Mouse (Mus musculus) liver, embryonic 16.5 days (tissue): ENCODE results near the gene Scn3a. TPM values are rescaled to one million over a fixed set of nuclear protein-coding genes. Genes with fewer than 3 reads are reported as not detected.
A peak's percentile ranks its signal among the peaks of the same experiment; 100 is the strongest.

ENCODE experiments used
- ATAC-seq: fragments of 200-750 bp; cut with Nextera tagmentation; 2 replicates; pipeline ENCODE4 v1.8.0; 2017; ENCODE audit warnings: low read depth, mild to moderate bottlenecking, moderate number of reproducible peaks, moderate library complexity
- H3K27ac ChIP-seq: fragments of 300-500 bp; sonication (generic); 2 replicates; pipeline ENCODE4 v1.5.1; 2014; ENCODE audit warnings: mild to moderate bottlenecking, low read length
- H3K27me3 ChIP-seq: fragments of 300-500 bp; sonication (generic); 2 replicates; pipeline ENCODE4 v1.6.1; 2014; ENCODE audit warnings: low read depth, low read length, mixed read lengths; ENCODE audit not compliant: control insufficient read depth, insufficient read depth
- H3K36me3 ChIP-seq: fragments of 300-500 bp; sonication (generic); 2 replicates; pipeline ENCODE4 v1.6.1; 2014; ENCODE audit warnings: mild to moderate bottlenecking; ENCODE audit not compliant: control insufficient read depth, insufficient read depth
- H3K4me1 ChIP-seq: fragments of 300-500 bp; sonication (generic); 2 replicates; pipeline ENCODE4 v1.6.1; 2014; ENCODE audit warnings: low read depth, low read length, mixed read lengths; ENCODE audit not compliant: control insufficient read depth
- H3K4me2 ChIP-seq: fragments of 300-500 bp; sonication (generic); 2 replicates; pipeline ENCODE4 v1.6.1; 2014; ENCODE audit warnings: low read depth, low read length, mixed read lengths
- H3K4me3 ChIP-seq: fragments of 300-500 bp; sonication (generic); 2 replicates; pipeline ENCODE4 v1.5.1; 2014; ENCODE audit warnings: low read depth, mild to moderate bottlenecking, low read length
- H3K9ac ChIP-seq: fragments of 300-500 bp; sonication (generic); 2 replicates; pipeline ENCODE4 v1.6.1; 2014; ENCODE audit warnings: low read depth, low read length
- H3K9me3 ChIP-seq: fragments of 300-500 bp; sonication (generic); replicated peaks from 2 replicates; pipeline ENCODE4 v1.6.1; 2016; ENCODE audit warnings: low read length; ENCODE audit not compliant: control insufficient read depth
- WGBS: fragments of 180-500 bp; shearing (Covaris S2); extraction: QIAGEN DNeasy Blood & Tissue Kit; methylation state at CpG from one replicate; pipeline ENCODE4 v1.1.7; 2014; ENCODE audit not compliant: insufficient replicate concordance; 5-methylcytosine and 5-hydroxymethylcytosine counted together
- polyA plus RNA-seq: library from polyadenylated mRNA; unstranded; fragments of >200 nt; fragmentation: Nextera tagmentation; extraction: Ambion mirVana; gene quantifications from 2 replicates; pipeline ENCODE4 v1.2.1, GENCODE M21; 2015

Scn3a gene
- polyA plus RNA-seq, 1 experiment from 2014 or later, result 0.24 TPM

DNA sequence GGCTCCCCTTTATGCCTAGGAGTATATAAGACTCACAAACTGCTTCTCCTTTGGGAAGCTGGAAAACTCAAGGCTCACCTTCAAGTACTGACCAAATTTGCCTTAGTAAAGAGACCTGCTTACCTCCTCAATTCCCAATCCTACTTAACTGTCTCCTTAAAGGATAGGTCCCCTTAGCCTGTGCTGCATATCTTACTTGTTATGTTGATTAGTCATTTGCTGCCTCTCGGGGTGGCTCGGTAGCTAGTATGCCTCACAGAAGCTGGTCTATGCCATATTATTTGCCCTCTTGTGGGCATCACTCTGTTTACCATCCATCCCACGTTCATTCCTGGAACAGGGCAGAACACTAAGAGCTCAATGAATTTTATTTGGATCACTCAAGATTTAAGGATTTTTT, 14.7 kb downstream of the Scn3a start:
- 60% methylated on average over 3 of the region's 3 CpGs for WGBS
- ATAC-seq, result no peak

DNA sequence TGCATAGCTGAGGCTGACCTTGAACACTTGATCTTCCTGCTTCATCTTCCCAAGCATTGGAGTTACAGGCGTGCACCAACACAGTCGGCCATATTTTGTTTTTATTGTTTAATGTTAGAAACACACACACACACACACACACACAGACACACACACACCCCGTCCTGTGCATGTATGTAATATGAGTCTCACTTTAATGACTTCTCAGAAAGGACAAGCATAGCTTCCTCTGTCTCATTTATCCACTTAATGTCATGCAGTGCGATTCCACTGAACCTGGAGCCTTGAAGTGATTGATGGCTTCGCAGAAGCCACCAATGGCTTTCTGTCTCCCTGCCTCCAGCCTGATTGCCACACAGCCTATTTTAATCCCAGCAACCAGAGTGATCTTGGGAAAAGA, 15.2 kb downstream of the Scn3a start:
- Histone ChIP-seq H3K36me3 (no peaks in the 10 kb centered on the region), H3K4me2 (no peak overlapping the region), H3K4me3 (no peak overlapping the region), H3K27me3 (no peaks in the 10 kb centered on the region), H3K9ac (no peak overlapping the region), H3K9me3 (no peaks in the 10 kb centered on the region), H3K27ac (no peak overlapping the region), H3K4me1 (no peaks in the 10 kb centered on the region)
- 51% methylated on average over 5 of the region's 5 CpGs for WGBS
- ATAC-seq, result no peak

More for the DNA sequence above, 14.7 kb downstream of the Scn3a start:
- no peak overlapping the region for H3K4me3 ChIP-seq
- H3K9ac ChIP-seq, result no peak overlapping the region
- no peaks in the 10 kb centered on the region for H3K36me3 ChIP-seq
- H3K4me2 ChIP-seq, result no peak overlapping the region
- no peaks in the 10 kb centered on the region for H3K27me3 ChIP-seq
- no peaks in the 10 kb centered on the region for H3K4me1 ChIP-seq
- no peaks in the 10 kb centered on the region for H3K9me3 ChIP-seq
- H3K27ac ChIP-seq, result no peak overlapping the region

DNA sequence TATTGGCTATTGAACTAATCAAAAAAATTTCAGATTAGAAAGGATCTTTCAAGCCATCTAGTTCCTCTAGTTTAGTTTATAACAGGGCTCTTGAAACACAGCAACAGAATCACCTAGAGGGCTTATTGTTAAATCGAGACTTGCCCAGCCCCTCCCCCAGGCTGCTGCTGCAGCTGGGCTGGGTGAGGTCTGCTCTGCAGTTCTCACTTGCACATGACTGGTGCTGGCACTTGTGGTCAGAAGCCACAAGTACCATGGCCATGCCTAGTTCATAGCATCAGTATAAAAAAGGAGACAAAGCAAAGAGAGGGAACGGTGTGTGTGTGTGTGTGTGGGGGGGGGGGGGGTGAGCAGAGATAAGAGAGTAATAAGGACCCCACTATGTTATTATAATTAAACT, 15.7 kb downstream of the Scn3a start:
- Histone ChIP-seq H3K4me3 (no peak overlapping the region), H3K27me3 (no peaks in the 10 kb centered on the region), H3K9ac (no peak overlapping the region), H3K4me1 (no peaks in the 10 kb centered on the region), H3K36me3 (no peaks in the 10 kb centered on the region), H3K4me2 (no peak overlapping the region), H3K27ac (no peak overlapping the region), H3K9me3 (no peaks in the 10 kb centered on the region)
- no peak for ATAC-seq
- 5% methylated on average over 2 of the region's 2 CpGs for WGBS

DNA sequence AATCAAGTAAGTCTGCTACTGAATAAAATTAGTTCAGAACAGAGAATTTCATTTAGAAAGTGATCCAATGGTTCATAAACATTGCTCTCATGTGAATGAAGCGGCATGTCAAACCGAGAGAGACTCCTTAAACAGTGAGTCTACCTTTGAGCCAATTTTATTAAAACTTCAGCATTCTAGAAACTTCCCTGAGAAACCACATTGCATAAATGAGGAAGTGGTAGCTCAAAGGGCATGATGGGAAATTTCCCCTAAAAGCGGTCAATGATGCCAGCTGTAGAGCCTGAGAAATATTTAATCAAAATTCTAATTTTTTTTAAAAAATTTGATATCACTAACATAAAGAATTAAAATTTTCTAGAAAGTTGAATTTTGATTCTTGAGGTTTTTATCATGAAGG, 16.9 kb downstream of the Scn3a start:
- WGBS, result 59% methylated on average over 3 of the region's 3 CpGs
- no peaks in the 10 kb centered on the region for H3K9me3 ChIP-seq
- ATAC-seq, result no peak

DNA sequence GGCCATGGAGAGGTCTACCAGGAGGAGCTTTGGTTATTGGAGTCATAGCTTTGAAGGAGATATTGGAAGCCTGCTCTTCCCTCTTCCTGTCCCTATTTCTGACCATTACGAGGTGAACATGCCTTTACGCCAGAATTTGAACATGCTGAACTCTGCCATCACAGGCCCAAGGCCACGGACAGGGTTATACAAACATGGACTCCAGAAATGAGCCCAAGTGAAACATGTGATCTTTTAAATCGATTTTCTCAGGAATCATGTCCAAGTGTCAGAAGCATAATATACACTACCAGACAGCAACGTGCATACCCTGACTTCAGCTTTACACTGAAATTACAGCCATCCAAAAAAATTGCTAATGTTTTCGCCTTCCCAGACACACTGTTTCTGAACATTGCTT, 18.8 kb downstream of the Scn3a start:
- peak; percentile 64 for ATAC-seq
- H3K9ac ChIP-seq, result no peak overlapping the region
- H3K27ac ChIP-seq, result no peak overlapping the region
- H3K4me1 ChIP-seq, result no peaks in the 10 kb centered on the region
- no peaks in the 10 kb centered on the region for H3K36me3 ChIP-seq
- 58% methylated on average over 6 of the region's 6 CpGs for WGBS
- H3K9me3 ChIP-seq, result no peaks in the 10 kb centered on the region
- H3K4me3 ChIP-seq, result no peak overlapping the region
- H3K4me2 ChIP-seq, result no peak overlapping the region
- H3K27me3 ChIP-seq, result no peaks in the 10 kb centered on the region

More for the DNA sequence above, 16.9 kb downstream of the Scn3a start:
- Histone ChIP-seq H3K4me2 (no peak overlapping the region), H3K27me3 (no peaks in the 10 kb centered on the region), H3K9ac (no peak overlapping the region), H3K36me3 (no peaks in the 10 kb centered on the region), H3K4me1 (no peaks in the 10 kb centered on the region), H3K4me3 (no peak overlapping the region), H3K27ac (no peak overlapping the region)

DNA sequence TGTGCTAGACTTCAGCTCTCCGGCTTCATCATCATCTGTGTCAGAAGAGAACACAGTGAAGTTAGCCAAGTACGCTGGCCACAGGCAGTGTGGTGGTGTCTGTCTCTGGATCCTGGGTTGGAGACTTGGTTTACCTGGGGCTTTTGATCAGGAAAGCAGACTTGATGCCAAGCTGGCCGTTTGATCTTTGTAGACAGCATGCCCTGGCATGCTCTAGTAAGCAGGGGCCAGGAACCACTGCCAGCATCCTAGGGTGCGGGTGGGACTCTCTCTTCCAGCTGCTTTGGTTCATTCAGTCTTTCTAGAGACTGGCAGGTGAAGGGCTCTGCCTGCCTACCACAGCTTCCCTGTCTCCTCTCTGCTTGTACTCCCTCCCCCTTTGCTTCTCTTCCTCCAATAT, 20.1 kb downstream of the Scn3a start:
- no peaks in the 10 kb centered on the region for H3K4me1 ChIP-seq
- WGBS, result 56% methylated on average over 4 of the region's 4 CpGs
- no peak overlapping the region for H3K9ac ChIP-seq
- no peak overlapping the region for H3K27ac ChIP-seq
- no peak overlapping the region for H3K4me3 ChIP-seq
- no peaks in the 10 kb centered on the region for H3K27me3 ChIP-seq
- H3K9me3 ChIP-seq, result no peaks in the 10 kb centered on the region
- H3K4me2 ChIP-seq, result no peak overlapping the region
- H3K36me3 ChIP-seq, result no peaks in the 10 kb centered on the region
- no peak for ATAC-seq

DNA sequence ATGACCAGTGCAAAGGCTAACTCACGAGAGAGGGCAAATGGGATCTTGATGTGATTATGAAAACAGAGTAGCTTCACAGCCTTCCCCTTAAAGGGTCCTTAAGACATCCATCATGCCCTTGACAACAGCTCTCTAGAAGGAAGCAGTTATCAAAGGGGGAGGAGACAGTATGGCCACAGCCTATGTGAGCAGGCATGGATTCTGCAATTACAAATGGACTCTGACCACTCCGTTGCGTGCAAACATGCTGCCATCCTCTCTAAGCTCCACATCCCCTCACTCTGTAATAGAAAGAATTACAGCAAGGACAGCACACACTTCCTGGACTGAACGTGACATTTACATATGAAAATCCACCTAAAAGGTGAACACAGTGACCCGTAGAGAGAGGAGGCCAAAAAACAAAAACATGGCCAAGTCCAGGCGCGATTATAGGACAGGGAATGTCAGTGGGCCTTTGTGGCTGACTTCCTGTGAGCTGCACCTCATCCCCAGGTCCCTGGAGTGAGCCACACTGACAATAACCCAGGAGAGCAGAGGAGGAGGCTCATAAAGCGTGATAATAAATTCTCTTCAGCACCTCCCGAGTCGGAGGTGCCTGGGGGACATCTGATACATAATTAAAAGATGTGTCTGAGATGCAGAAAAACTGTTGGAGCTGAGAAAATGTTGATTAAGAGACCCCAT, 24.4 kb downstream of the Scn3a start:
- Histone ChIP-seq H3K4me1 (no peaks in the 10 kb centered on the region), H3K4me3 (no peak overlapping the region), H3K27ac (no peak overlapping the region), H3K4me2 (no peak overlapping the region), H3K9ac (no peak overlapping the region), H3K27me3 (no peaks in the 10 kb centered on the region), H3K36me3 (no peaks in the 10 kb centered on the region), H3K9me3 (no peaks in the 10 kb centered on the region)
- WGBS, result 60% methylated on average over 10 of the region's 10 CpGs
- no peak for ATAC-seq

DNA sequence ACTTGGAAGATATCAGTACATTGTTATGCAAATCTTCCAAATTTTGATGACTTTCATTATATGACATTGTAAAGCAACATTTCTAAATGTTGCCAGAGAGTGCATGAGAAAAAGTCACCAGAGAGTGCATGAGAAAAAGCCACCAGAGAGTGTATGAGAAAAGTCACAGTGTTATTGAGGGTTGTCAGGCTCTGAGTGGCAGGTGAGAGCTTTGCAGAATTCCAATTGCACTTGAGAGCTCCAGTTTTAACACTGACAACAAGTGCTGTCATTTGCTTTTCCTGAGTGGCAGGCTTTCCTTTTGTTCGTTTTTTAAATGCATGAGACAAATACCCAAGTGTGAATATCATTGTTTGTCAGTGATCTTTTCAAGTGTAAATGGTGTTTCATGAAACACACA, 25.6 kb downstream of the Scn3a start:
- no peaks in the 10 kb centered on the region for H3K9me3 ChIP-seq
- no peaks in the 10 kb centered on the region for H3K36me3 ChIP-seq
- no peaks in the 10 kb centered on the region for H3K27me3 ChIP-seq
- no peak overlapping the region for H3K9ac ChIP-seq
- H3K4me3 ChIP-seq, result no peak overlapping the region
- no peaks in the 10 kb centered on the region for H3K4me1 ChIP-seq
- no peak overlapping the region for H3K4me2 ChIP-seq
- ATAC-seq, result no peak
- no peak overlapping the region for H3K27ac ChIP-seq
- WGBS, result 35% methylated on average over 1 of the region's 1 CpGs

DNA sequence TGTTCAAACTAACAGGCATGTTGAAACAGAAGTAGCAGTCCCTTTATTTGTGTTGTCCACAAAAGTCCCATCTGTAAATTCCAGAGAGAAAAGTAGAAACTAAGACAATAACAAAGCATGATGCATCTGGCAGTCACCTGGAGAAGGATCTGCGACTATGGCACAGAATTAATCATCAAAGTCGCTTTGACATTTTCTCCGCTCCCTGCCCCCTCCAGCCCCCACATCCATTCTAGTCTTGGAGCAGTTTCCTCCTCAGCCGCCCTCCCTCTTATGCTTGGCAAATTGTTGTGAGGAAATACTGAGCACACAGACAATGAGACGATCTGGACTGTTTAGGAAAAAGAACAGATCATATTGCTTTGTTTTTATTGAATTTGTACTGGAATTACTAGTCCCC, 29.0 kb downstream of the Scn3a start:
- no peak overlapping the region for H3K27ac ChIP-seq
- H3K4me3 ChIP-seq, result no peak overlapping the region
- no peak overlapping the region for H3K9ac ChIP-seq
- WGBS, result 44% methylated on average over 5 of the region's 5 CpGs
- H3K27me3 ChIP-seq, result no peaks in the 10 kb centered on the region
- no peak overlapping the region for H3K4me2 ChIP-seq
- ATAC-seq, result no peak
- H3K36me3 ChIP-seq, result no peaks in the 10 kb centered on the region
- H3K4me1 ChIP-seq, result no peaks in the 10 kb centered on the region
- H3K9me3 ChIP-seq, result no peaks in the 10 kb centered on the region
